Mouse (Mus musculus) midbrain, postnatal 0 days (tissue): Measurements from ENCODE around the gene Jak2. TPM values are rescaled to one million over a fixed set of nuclear protein-coding genes. Genes with fewer than 3 reads are reported as not detected.
A peak's percentile ranks its signal among the peaks of the same experiment; 100 is the strongest.

Experiments used
- ATAC-seq: fragments of 200-750 bp; cut with Nextera tagmentation; 2 replicates; pipeline ENCODE4 v1.8.0; 2017; ENCODE audit warnings: moderate number of reproducible peaks, mild to moderate bottlenecking, moderate TSS enrichment, moderate library complexity; ENCODE audit not compliant: low FRiP score
- DNase-seq: peaks from one replicate; pipeline ENCODE4 v3.0.0-alpha.2; 2015; ENCODE audit warnings: low spot score
- H3K27ac ChIP-seq: fragments of 300-500 bp; sonication (generic); 2 replicates; pipeline ENCODE4 v1.5.1; 2014; ENCODE audit warnings: low read depth, mild to moderate bottlenecking, low read length, mixed read lengths
- H3K27me3 ChIP-seq: fragments of 300-500 bp; sonication (generic); 2 replicates; pipeline ENCODE4 v1.6.1; 2014; ENCODE audit warnings: low read length, control low read depth, mixed read lengths; ENCODE audit not compliant: insufficient read depth
- H3K36me3 ChIP-seq: fragments of 300-500 bp; sonication (generic); 2 replicates; pipeline ENCODE4 v1.6.1; 2014; ENCODE audit warnings: low read length, control low read depth, mixed read lengths; ENCODE audit not compliant: insufficient read depth
- H3K4me1 ChIP-seq: fragments of 300-500 bp; sonication (generic); 2 replicates; pipeline ENCODE4 v1.6.1; 2014; ENCODE audit warnings: mild to moderate bottlenecking, control low read depth, antibody characterized with exemption, low read length, mixed read lengths; ENCODE audit not compliant: insufficient read depth
- H3K4me2 ChIP-seq: fragments of 300-500 bp; sonication (generic); 2 replicates; pipeline ENCODE4 v1.6.1; 2014; ENCODE audit warnings: low read depth, mild to moderate bottlenecking, low read length, mixed read lengths; ENCODE audit not compliant: poor library complexity, severe bottlenecking
- H3K4me3 ChIP-seq: fragments of 300-500 bp; sonication (generic); 2 replicates; pipeline ENCODE4 v1.5.1; 2014; ENCODE audit warnings: low read depth, mild to moderate bottlenecking, low read length, moderate library complexity
- H3K9ac ChIP-seq: fragments of 300-500 bp; sonication (generic); replicated peaks from 2 replicates; pipeline ENCODE4 v1.6.1; 2014; ENCODE audit warnings: mild to moderate bottlenecking, low read length, moderate library complexity, mixed read lengths; ENCODE audit not compliant: poor library complexity, severe bottlenecking
- H3K9me3 ChIP-seq: fragments of 300-500 bp; sonication (generic); 2 replicates; pipeline ENCODE4 v1.6.1; 2016; ENCODE audit warnings: low read length, control low read depth
- CTCF ChIP-seq: IDR thresholded peaks from 2 replicates; pipeline ENCODE4 v1.5.1; 2016; ENCODE audit warnings: antibody characterized with exemption, mild to moderate bottlenecking
- WGBS: fragments of 180-500 bp; shearing (Covaris S2); extraction: QIAGEN DNeasy Blood & Tissue Kit; methylation state at CpG from one replicate; pipeline ENCODE4 v1.1.7; 2014; 5-methylcytosine and 5-hydroxymethylcytosine counted together
- polyA plus RNA-seq: library from polyadenylated mRNA; unstranded; fragments of >200 nt; fragmentation: Nextera tagmentation; extraction: Ambion mirVana; gene quantifications from 2 replicates; pipeline ENCODE4 v1.2.1, GENCODE M21; 2015
- total RNA-seq: library from RNA; depleted of rRNA; stranded (reverse); fragments of >200 nt; gene quantifications from 2 replicates; pipeline ENCODE4 v1.2.3, GENCODE M21; 2014

The Jak2 gene
- total and polyA plus RNA-seq, 2 experiments from 2014 or later, result 12.0 to 35.3 TPM

DNA sequence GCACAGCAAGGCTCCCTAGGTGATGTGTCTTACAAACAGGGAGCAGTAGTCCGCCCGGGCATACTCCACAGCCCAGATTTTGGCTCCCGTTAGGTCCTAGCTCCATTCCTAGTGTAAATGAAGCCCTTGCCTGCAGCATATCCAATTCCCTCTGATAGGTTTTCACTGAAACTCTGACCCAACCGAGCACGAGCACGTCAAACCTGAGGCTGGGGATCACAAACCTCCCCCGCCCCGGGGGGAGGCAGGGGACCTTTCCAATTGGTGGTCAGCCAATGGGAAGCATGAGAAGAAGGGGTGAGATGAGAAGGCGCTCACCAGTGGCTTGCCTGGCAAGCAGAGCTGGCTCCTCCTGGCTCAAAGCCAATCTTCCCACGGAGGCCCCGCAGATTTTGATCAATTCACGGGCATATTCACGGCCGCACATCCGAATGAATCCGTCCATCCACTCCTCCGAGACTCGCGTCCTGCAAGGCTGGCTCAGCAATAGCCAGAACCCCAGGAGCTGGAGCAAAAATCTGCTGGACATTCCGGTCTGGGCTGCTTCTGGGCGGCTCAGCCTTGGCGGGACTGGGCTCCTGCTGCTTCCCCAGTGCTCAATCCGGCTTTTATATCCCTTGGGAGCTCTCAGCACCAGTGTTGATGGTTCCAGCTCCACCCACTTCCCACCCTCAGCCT, 82.6 kb downstream of the Jak2 start, which contains the start of gene Rln1:
Gene Rln1 (minus strand): TSS at position 603 of the 678 bp plus-strand sequence.
- H3K36me3 ChIP-seq, result no peaks in the 10 kb centered on the region
- H3K4me1 ChIP-seq, result no peaks in the 10 kb centered on the region

DNA sequence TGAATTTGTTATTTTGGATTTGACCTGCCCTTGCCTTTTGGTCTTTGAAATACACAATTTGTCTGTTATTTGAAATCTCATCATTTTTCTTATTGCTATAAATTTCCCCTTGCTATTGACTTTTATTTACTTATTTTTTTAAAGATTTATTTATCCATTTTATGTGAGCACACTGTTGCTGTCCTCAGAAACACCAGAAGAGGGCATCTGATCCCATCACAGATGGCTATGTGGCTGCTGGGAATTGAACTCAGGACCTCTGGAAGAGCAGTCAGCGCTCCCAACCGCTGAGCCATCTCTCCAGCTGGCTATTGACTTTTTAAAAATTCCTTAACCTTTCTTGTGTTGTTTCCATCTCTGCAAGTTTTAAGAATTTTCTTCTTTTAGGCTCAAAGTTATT, 85.0 kb downstream of the Jak2 start:
- no peak for ATAC-seq
- H3K9me3 ChIP-seq, result no peaks in the 10 kb centered on the region
- no peak overlapping the region for H3K9ac ChIP-seq
- no peaks in the 10 kb centered on the region for H3K4me1 ChIP-seq
- no peak overlapping the region for H3K4me2 ChIP-seq
- no peak for DNase-seq
- no peaks in the 10 kb centered on the region for H3K36me3 ChIP-seq
- no peak for TF ChIP-seq CTCF
- no peak overlapping the region for H3K4me3 ChIP-seq
- 91% methylated on average over 2 of the region's 2 CpGs for WGBS
- no peaks in the 10 kb centered on the region for H3K27me3 ChIP-seq
- H3K27ac ChIP-seq, result no peak overlapping the region

More for the DNA sequence above, 82.6 kb downstream of the Jak2 start, which contains the start of gene Rln1:
- Histone ChIP-seq H3K9me3 (no peaks in the 10 kb centered on the region), H3K4me3 (peak within 1 kb of the TSS; percentile 42), H3K27ac (peak within 1 kb of the TSS; percentile 47), H3K9ac (peak within 1 kb of the TSS; percentile 74), H3K4me2 (peak within 1 kb of the TSS; percentile 75), H3K27me3 (no peaks in the 10 kb centered on the region)
- TF ChIP-seq CTCF, result no peak
- peak; percentile 91 for ATAC-seq
- 1% methylated on average over 23 of the region's 23 CpGs for WGBS
- DNase-seq, result peak; percentile 76

DNA sequence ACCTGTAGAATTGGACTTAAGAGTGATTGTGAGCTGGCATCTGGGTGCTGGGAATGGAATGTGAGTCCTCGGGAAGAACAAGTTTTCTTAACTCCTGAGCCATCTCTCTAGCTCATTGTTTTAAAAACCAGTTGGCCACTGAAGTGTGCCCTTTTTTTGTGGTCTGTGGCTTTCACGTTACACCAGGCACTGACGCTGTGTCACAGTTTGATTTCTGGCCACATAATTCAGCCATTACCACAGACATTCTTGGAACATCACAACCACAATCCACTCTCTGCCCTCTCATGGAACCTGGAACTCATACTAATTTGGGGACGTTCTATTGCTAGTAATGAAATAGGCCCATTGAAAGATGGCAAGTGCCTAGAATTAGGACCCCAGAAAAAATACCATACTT, 89.4 kb downstream of the Jak2 start:
- no peaks in the 10 kb centered on the region for H3K36me3 ChIP-seq
- H3K27me3 ChIP-seq, result no peaks in the 10 kb centered on the region
- DNase-seq (no peak), ATAC-seq (no peak)
- H3K27ac ChIP-seq, result no peak overlapping the region
- no peaks in the 10 kb centered on the region for H3K9me3 ChIP-seq
- H3K9ac ChIP-seq, result no peak overlapping the region
- no peaks in the 10 kb centered on the region for H3K4me1 ChIP-seq
- TF ChIP-seq CTCF, result no peak
- WGBS, result 87% methylated on average over 4 of the region's 4 CpGs
- H3K4me3 ChIP-seq, result no peak overlapping the region
- no peak overlapping the region for H3K4me2 ChIP-seq

DNA sequence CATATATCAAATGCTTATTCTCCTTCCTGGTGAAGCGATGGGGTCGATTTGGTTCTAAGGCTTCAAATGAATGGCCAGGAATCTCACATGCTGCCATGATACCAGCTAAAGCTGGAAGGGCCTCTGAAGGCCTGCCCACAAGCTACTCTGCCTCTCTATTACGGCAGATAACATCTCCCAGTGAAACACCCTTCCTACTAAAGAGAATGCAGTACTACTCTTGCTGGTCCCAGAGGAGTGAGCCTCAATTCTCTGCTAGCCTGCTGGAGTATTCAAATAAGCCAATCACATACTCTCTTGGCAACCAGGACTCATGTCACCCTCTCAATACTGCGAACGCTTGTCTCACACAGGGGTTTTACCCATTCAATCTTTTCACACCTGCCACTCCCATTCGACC, 90.7 kb downstream of the Jak2 start:
- no peak for DNase-seq

DNA sequence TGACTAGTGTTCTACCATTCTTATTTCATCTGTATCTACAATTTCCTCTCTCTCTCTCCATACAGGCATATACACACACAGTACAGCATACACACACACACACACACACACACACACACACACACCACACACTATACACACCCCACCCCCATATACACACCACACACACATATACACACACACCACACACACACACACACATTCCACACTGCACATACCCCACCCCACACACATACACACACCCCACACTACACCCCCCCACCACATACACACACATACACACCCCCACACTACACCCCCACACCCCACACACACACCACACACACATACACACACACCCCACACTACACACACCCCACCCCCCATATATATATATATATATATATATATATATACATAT, 93.2 kb downstream of the Jak2 start:
- no peaks in the 10 kb centered on the region for H3K9me3 ChIP-seq
- H3K4me3 ChIP-seq, result no peak overlapping the region
- H3K9ac ChIP-seq, result no peak overlapping the region
- no peak for TF ChIP-seq CTCF
- ATAC-seq (no peak), DNase-seq (no peak)
- H3K27ac ChIP-seq, result no peak overlapping the region
- no peak overlapping the region for H3K4me2 ChIP-seq
- H3K27me3 ChIP-seq, result no peaks in the 10 kb centered on the region
- H3K4me1 ChIP-seq, result no peaks in the 10 kb centered on the region
- peaks cover 2% of the 10 kb centered on the region; the same call in 1 of the 2 replicates for H3K36me3 ChIP-seq

More for the DNA sequence above, 90.7 kb downstream of the Jak2 start:
- no peaks in the 10 kb centered on the region for H3K27me3 ChIP-seq
- TF ChIP-seq CTCF, result no peak
- no peaks in the 10 kb centered on the region for H3K4me1 ChIP-seq
- H3K4me3 ChIP-seq, result no peak overlapping the region
- H3K36me3 ChIP-seq, result no peaks in the 10 kb centered on the region
- H3K4me2 ChIP-seq, result no peak overlapping the region
- ATAC-seq, result no peak
- H3K27ac ChIP-seq, result no peak overlapping the region
- H3K9ac ChIP-seq, result no peak overlapping the region
- 90% methylated on average over 6 of the region's 6 CpGs for WGBS
- no peaks in the 10 kb centered on the region for H3K9me3 ChIP-seq

DNA sequence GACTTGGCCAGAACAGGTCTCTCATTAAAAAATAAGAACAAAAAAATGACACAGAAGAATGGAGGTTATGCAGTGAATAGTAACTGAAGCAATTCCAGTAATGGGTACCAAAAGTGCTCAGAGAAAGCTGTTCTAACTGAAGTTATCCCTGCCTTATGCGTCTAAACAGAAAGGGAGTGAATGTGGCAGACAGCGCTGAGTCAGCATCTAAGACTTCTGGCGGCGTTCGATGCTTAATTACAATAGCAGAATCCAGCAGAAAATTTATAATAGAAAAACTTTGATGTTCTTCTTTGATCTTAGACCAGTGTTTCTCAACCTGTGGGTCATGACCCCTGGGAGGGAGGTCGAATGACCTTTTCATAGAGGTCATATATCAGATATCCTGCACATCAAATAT, 94.0 kb downstream of the Jak2 start:
- DNase-seq (no peak), ATAC-seq (no peak)
- 77% methylated on average over 6 of the region's 6 CpGs for WGBS
- no peak for TF ChIP-seq CTCF
- Histone ChIP-seq H3K36me3 (peaks cover 5% of the 10 kb centered on the region), H3K4me2 (no peak overlapping the region), H3K9ac (no peak overlapping the region), H3K27ac (no peak overlapping the region), H3K4me3 (no peak overlapping the region), H3K9me3 (no peaks in the 10 kb centered on the region), H3K27me3 (no peaks in the 10 kb centered on the region), H3K4me1 (no peaks in the 10 kb centered on the region)
